Mouse (Mus musculus) left cerebral cortex, adult 11 months (tissue): Measurements from ENCODE around the gene Bcl11a.

ENCODE experiments used
- DNase-seq: peaks from one replicate; pipeline ENCODE4 v3.0.0; 2022; ENCODE audit warnings: low spot score

Bcl11a gene

GRCm38 (mm10) chr11:24132853-24133252, 55.0 kb downstream of the Bcl11a start:
- no peak for DNase-seq

GRCm38 (mm10) chr11:24133484-24133883, 55.6 kb downstream of the Bcl11a start:
- no peak for DNase-seq

GRCm38 (mm10) chr11:24133928-24134327, 56.1 kb downstream of the Bcl11a start:
- DNase-seq, result no peak

GRCm38 (mm10) chr11:24135244-24135643, 57.4 kb downstream of the Bcl11a start:
- no peak for DNase-seq

GRCm38 (mm10) chr11:24136084-24136785, 58.4 kb downstream of the Bcl11a start:
- no peak for DNase-seq

- DNase-seq, result no peak
Measured at GRCm38 (mm10) chr11:24137891-24138290, 60.0 kb downstream of the Bcl11a start.

- DNase-seq, result no peak
Measured at GRCm38 (mm10) chr11:24138600-24139375, 60.9 kb downstream of the Bcl11a start.

- DNase-seq, result no peak
Measured at GRCm38 (mm10) chr11:24139432-24139831, 61.6 kb downstream of the Bcl11a start.

GRCm38 (mm10) chr11:24139952-24140351, 62.1 kb downstream of the Bcl11a start:
- no peak for DNase-seq

- DNase-seq, result no peak
Measured at GRCm38 (mm10) chr11:24140948-24141347, 63.1 kb downstream of the Bcl11a start.

- peak; percentile 30 for DNase-seq
Measured at GRCm38 (mm10) chr11:24141479-24142251, 63.8 kb downstream of the Bcl11a start.

GRCm38 (mm10) chr11:24142316-24142715, 64.5 kb downstream of the Bcl11a start:
- no peak for DNase-seq

- DNase-seq, result peak; percentile 55
Measured at GRCm38 (mm10) chr11:24144159-24144946, 66.5 kb downstream of the Bcl11a start.

- no peak for DNase-seq
Measured at GRCm38 (mm10) chr11:24146034-24146433, 68.2 kb downstream of the Bcl11a start.

- no peak for DNase-seq
Measured at GRCm38 (mm10) chr11:24146437-24146836, 68.6 kb downstream of the Bcl11a start.

- DNase-seq, result no peak
Measured at GRCm38 (mm10) chr11:24147698-24148097, 69.8 kb downstream of the Bcl11a start.

- DNase-seq, result no peak
Measured at GRCm38 (mm10) chr11:24148545-24148944, 70.7 kb downstream of the Bcl11a start.

GRCm38 (mm10) chr11:24149462-24150220, 71.8 kb downstream of the Bcl11a start:
- peak; percentile 36 for DNase-seq

- DNase-seq, result no peak
Measured at GRCm38 (mm10) chr11:24152076-24152784, 74.4 kb downstream of the Bcl11a start.

- DNase-seq, result no peak
Measured at GRCm38 (mm10) chr11:24153049-24153448, 75.2 kb downstream of the Bcl11a start.
